In the genomic region with DNA sequence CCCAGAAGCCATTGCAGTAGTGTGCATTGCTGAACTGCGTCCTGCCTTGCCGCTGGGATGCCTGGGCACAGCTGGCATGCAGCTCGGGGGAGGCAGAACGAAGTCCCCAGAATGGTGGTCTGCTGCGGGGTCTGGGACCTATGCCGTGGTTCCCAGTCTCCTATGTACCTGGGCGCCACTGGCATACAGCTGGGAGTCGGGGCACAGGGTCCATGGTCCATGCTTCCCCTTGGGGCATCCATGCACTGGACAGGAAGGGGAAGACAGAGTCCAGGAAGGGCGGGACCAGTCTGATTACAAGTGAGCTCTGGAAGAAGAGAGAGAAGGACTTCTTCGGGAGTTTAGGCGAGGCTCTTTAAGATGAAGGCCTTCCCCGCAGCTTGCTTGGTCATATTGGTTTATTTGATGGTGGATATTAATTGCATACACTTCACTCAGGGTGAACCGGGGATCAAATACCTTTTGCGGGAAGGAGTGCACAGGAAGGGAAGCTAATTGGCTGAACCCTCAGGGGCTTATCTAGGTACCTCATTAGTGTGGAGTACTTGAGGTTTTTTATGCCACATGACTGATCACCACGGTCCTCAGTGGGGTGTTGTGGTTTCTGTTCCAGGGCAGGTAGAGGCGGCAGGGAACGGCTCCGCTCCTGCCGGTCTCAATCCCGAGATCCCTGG, we compare ENCODE assay signal across 13 mouse cellular contexts. TPM values are rescaled to one million over a fixed set of nuclear protein-coding genes. Genes with fewer than 3 reads are reported as not detected.
DNase-seq lines count a peak whose midpoint lies in the region; ATAC-seq and TF ChIP-seq lines count a peak whose summit lies in the region.
"Had no signal": no experiment of that assay in that cellular context is flagged by ENCODE, and none has a peak within 500 bp of the region (broad histone marks: within the 10 kb centered on the region; RNA-seq: fewer than 3 reads in every experiment).

No protein-coding gene starts in this region.

- peak overlapping the region; percentile 56 for H3K27ac ChIP-seq in heart, embryonic 10.5 days
- no peak overlapping the region for H3K27ac ChIP-seq in midbrain, embryonic 16.5 days (ENCODE audit: low read length)
- no peak overlapping the region for H3K27ac ChIP-seq in midbrain, postnatal 0 days (ENCODE audit: low read depth, low read length)
- H3K27ac ChIP-seq: hindbrain, embryonic 15.5 days had no signal

- no peaks in the 10 kb centered on the region for H3K27me3 ChIP-seq in heart, embryonic 10.5 days (ENCODE audit: insufficient read depth, poor library complexity, severe bottlenecking)
- H3K27me3 ChIP-seq in midbrain, embryonic 16.5 days (ENCODE audit: control insufficient read depth, insufficient read depth, low read depth, low read length): no peaks in the 10 kb centered on the region
- no peaks in the 10 kb centered on the region for H3K27me3 ChIP-seq in midbrain, postnatal 0 days (ENCODE audit: insufficient read depth, low read length)
- H3K27me3 ChIP-seq: heart, embryonic 12.5 days; hindbrain, embryonic 15.5 days had no signal

- no peak for TF ChIP-seq CTCF in midbrain, postnatal 0 days (IDR thresholded peaks at IDR 0.05)

- no peak overlapping the region for H3K4me2 ChIP-seq in midbrain, embryonic 16.5 days (ENCODE audit: low read length)
- H3K4me2 ChIP-seq in midbrain, postnatal 0 days (ENCODE audit: low read depth, low read length, poor library complexity, severe bottlenecking): no peak overlapping the region
- H3K4me2 ChIP-seq: heart, embryonic 12.5 days; hindbrain, embryonic 15.5 days had no signal

- H3K4me1 ChIP-seq in heart, embryonic 10.5 days: peaks cover 23% of the 10 kb centered on the region
- peaks cover 9% of the 10 kb centered on the region; the same call in 1 of the 2 replicates for H3K4me1 ChIP-seq in midbrain, embryonic 16.5 days (ENCODE audit: control insufficient read depth, insufficient read depth, low read length)
- H3K4me1 ChIP-seq in midbrain, postnatal 0 days (ENCODE audit: insufficient read depth, low read length): no peaks in the 10 kb centered on the region

- intact Hi-C loops in heart, postnatal 25 days (cut with DNase I): loop anchor here (10.0 kb wide), 1 partner anchor 315 kb away; a partner anchor contains a TSS

- H3K36me3 ChIP-seq in heart, embryonic 10.5 days: no peaks in the 10 kb centered on the region
- H3K36me3 ChIP-seq in midbrain, embryonic 16.5 days (ENCODE audit: control insufficient read depth, insufficient read depth, low read length): no peaks in the 10 kb centered on the region
- H3K36me3 ChIP-seq in midbrain, postnatal 0 days (ENCODE audit: insufficient read depth, low read length): no peaks in the 10 kb centered on the region
- H3K36me3 ChIP-seq: heart, embryonic 12.5 days; hindbrain, embryonic 15.5 days had no signal

- H3K9me3 ChIP-seq in heart, embryonic 10.5 days: no peaks in the 10 kb centered on the region
- no peaks in the 10 kb centered on the region for H3K9me3 ChIP-seq in midbrain, embryonic 16.5 days (replicated peaks; ENCODE audit: control insufficient read depth, low read length, poor library complexity, severe bottlenecking)
- H3K9me3 ChIP-seq in midbrain, postnatal 0 days (ENCODE audit: low read length): no peaks in the 10 kb centered on the region
- H3K9me3 ChIP-seq: heart, embryonic 12.5 days; hindbrain, embryonic 15.5 days had no signal

- no peak overlapping the region for H3K9ac ChIP-seq in midbrain, embryonic 16.5 days (ENCODE audit: low read depth, low read length)
- no peak overlapping the region for H3K9ac ChIP-seq in midbrain, postnatal 0 days (replicated peaks; ENCODE audit: low read length, poor library complexity, severe bottlenecking)
- H3K9ac ChIP-seq: heart, embryonic 12.5 days; hindbrain, embryonic 15.5 days had no signal

- DNase-seq in heart, embryonic 10.5 days (ENCODE audit: low spot score): no peak
- no peak for DNase-seq in heart, postnatal 25 days (ENCODE audit: low spot score)
- DNase-seq in midbrain, postnatal 0 days (ENCODE audit: low spot score): no peak
- peak; percentile 52 to 79 for DNase-seq in kidney, postnatal 25 days
- no peak for DNase-seq in spleen, postnatal 14 days (ENCODE audit: low spot score in 2 of 2)
- no peak for DNase-seq in embryo, embryonic 11 days
- DNase-seq: gastrocnemius, postnatal 14 days; spleen, adult 18-20 months; thymus, adult 2 months had no signal

- H3K4me3 ChIP-seq in heart, embryonic 10.5 days: no peak overlapping the region
- no peak overlapping the region for H3K4me3 ChIP-seq in midbrain, embryonic 16.5 days (ENCODE audit: low read depth, low read length)
- no peak overlapping the region for H3K4me3 ChIP-seq in midbrain, postnatal 0 days (ENCODE audit: low read depth, low read length)
- H3K4me3 ChIP-seq: heart, embryonic 12.5 days; hindbrain, embryonic 15.5 days had no signal

- 70% methylated on average over 20 of the region's 20 CpGs for WGBS in heart, embryonic 10.5 days
- 69% methylated on average over 20 of the region's 20 CpGs for WGBS in midbrain, embryonic 16.5 days
- WGBS in midbrain, postnatal 0 days: 77% methylated on average over 20 of the region's 20 CpGs

- ATAC-seq in midbrain, embryonic 16.5 days: peak; percentile 48; the same call in 1 of the 2 replicates
- no peak for ATAC-seq in midbrain, postnatal 0 days (ENCODE audit: low FRiP score)
- no peak for ATAC-seq in CD4-positive, CD25-positive, alpha-beta regulatory T cell, adult 4 months

RNA-seq across cellular contexts. Expression of a gene that starts 24.9 kb away (rescaled TPM):
- 0.15 and 0.60 TPM in 2 replicates for polyA plus RNA-seq in heart, embryonic 10.5 days (2016; fragmentation: Nextera tagmentation; extraction: Ambion mirVana)
- not detected for total RNA-seq in heart, postnatal 25 days (2021)
- polyA plus RNA-seq in midbrain, embryonic 16.5 days (2015; fragmentation: Nextera tagmentation; extraction: Ambion mirVana): 424 and 528 TPM in 2 replicates
- 229 and 248 TPM in 2 replicates for total RNA-seq in midbrain, postnatal 0 days (2014; rRNA removed)
- 294 and 310 TPM in 2 replicates for polyA plus RNA-seq in midbrain, postnatal 0 days (2015; fragmentation: Nextera tagmentation; extraction: Ambion mirVana)
- not detected for polyA plus RNA-seq in CD4-positive, CD25-positive, alpha-beta regulatory T cell, adult 4 months (2017; shearing (Covaris generic))
- total RNA-seq: gastrocnemius, postnatal 14 days had no signal

RNA-seq across cellular contexts. Expression of a gene that starts 25.3 kb away (rescaled TPM):
- polyA plus RNA-seq in heart, embryonic 10.5 days (2016; fragmentation: Nextera tagmentation; extraction: Ambion mirVana): 71.8 and 86.3 TPM in 2 replicates
- total RNA-seq in heart, postnatal 25 days (2021): 10 to 100 TPM; 65.0 to 71.7 TPM
- polyA plus RNA-seq in midbrain, embryonic 16.5 days (2015; fragmentation: Nextera tagmentation; extraction: Ambion mirVana): 85.7 and 93.4 TPM in 2 replicates
- total RNA-seq in midbrain, postnatal 0 days (2014; rRNA removed): 64.1 and 68.1 TPM in 2 replicates
- polyA plus RNA-seq in midbrain, postnatal 0 days (2015; fragmentation: Nextera tagmentation; extraction: Ambion mirVana): 81.8 and 83.0 TPM in 2 replicates
- 10 to 100 TPM; 38.0 to 42.2 TPM for polyA plus RNA-seq in CD4-positive, CD25-positive, alpha-beta regulatory T cell, adult 4 months (2017; shearing (Covaris generic))

Comparison
In these comparisons a context has a peak if more than half of its experiments do, and no peak if none do; other contexts are left out.
1. DNase-seq: peak in kidney, postnatal 25 days (2 of 2); none in heart, embryonic 10.5 days (single experiment), heart, postnatal 25 days (single experiment), midbrain, postnatal 0 days (single experiment), spleen, postnatal 14 days (0 of 2) and embryo, embryonic 11 days (single experiment).
2. RNA of a gene that starts 24.9 kb away (polyA plus RNA-seq): 424 to 528 TPM in midbrain, embryonic 16.5 days and 294 to 310 TPM in midbrain, postnatal 0 days; 0.15 to 0.60 TPM in heart, embryonic 10.5 days and not detected in CD4-positive, CD25-positive, alpha-beta regulatory T cell, adult 4 months; every median in the first group is over 100 times any median in the second.